Mouse (Mus musculus) kidney, adult 9 months (tissue): ENCODE results near the gene Rgs6.

Experiments used
- DNase-seq: peaks from one replicate; pipeline ENCODE4 v3.0.0; 2022

Rgs6 gene

DNA sequence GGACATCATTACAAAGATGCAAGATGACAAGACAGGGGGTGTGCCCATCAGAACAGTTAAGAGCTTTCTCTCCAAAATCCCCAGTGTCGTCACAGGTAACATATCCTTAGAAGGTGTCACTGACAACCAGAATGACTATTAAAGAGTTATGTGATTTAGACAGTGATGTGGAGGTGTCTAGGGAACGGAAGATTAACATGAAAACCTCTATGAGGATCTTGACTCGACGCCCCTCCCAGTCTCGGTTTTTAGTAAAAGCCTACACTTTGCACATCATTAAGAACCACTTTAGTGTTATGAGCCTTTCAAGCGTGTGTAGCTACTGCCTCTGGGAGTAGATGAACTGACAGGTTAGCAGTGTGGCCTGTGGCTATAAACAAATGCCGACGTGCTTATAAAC, 397.2 kb downstream of the Rgs6 start:
- DNase-seq, result no peak

DNA sequence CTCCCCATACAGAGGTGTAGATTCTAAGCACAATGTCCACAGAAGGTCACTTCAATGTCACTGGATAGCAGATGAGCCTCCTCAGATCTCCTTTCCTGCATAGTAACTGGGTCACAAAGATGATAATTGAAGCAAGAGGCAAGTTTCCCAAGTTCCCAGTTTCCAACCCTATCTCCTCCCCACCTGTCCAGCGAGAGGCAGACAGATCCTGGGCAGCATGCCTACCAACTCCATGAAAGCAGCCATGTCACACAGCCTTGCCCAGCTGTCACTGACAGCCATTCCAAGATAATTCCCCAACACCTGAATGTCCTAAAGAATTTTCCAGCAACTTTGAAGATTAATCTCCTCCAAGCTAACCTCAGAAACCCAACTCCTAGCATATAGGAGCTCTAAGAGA, 399.6 kb downstream of the Rgs6 start:
- DNase-seq, result no peak

DNA sequence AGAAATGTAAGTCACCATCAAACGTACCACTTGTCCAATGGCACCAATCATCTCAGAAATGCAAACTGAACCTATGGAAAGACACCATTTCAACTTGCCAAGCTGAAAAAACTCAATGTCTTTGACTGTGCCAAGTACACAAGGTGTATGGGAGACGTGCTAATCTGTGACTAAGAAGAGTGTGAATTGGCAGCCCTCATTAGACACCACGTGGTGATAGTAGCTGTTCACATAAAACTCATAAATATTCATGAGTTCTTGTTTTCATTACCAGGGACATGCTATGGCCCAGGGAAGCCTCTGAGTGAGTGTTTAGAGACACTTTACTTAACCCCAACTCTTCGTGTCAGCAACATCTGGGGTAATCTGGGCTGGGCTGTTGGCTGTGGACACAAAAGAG, 405.8 kb downstream of the Rgs6 start:
- no peak for DNase-seq

DNA sequence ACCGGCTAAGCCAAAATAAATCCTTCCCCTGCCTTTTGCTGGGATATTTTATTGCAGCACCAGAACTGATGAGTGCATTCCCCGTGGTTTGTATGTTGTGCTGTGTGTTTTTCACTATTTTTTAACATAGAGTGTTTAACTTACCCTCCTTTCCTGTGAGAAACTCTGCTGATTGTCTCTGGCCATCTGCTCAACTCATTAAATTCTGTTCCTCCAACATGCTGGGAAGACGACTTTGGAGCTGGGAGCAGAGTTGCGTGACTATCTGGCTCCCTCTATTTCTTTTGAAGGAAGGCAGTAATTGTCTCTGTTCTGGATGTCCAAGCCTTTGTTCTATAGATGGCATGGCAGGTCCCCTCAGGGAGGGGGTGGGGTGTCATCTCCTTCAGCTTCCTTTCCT, 408.7 kb downstream of the Rgs6 start:
- no peak for DNase-seq

DNA sequence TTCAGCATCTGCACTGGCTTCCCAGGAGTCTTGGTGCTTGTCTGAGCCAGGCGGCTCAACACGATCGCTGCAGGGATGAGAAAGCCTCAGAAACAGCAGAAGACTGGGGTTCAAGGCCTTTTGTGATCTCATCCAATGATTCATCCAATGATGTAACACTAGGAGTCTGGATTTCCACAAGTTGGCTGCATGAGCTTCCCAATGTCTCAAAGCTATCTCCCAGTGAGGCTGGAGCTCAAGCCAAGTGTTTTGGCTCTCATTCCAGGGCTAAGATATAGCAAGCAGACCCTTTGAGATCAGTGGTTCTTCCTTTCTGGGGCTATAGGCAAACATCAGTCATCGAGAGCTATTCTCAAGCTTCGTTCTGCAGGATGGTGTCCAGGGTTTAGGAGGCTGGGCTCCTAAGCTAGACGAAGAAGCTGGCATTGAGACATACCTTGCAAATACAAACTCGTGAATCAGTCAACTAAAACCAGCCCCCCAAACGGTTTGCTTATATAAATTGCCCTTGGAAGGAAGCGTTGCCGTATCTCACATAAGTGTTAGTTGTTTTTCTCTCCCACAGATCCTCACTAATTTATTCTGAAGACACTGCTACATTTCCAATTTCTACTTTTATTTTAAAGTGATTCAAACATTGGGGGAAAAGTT, 410.7 kb downstream of the Rgs6 start:
- DNase-seq, result no peak

DNA sequence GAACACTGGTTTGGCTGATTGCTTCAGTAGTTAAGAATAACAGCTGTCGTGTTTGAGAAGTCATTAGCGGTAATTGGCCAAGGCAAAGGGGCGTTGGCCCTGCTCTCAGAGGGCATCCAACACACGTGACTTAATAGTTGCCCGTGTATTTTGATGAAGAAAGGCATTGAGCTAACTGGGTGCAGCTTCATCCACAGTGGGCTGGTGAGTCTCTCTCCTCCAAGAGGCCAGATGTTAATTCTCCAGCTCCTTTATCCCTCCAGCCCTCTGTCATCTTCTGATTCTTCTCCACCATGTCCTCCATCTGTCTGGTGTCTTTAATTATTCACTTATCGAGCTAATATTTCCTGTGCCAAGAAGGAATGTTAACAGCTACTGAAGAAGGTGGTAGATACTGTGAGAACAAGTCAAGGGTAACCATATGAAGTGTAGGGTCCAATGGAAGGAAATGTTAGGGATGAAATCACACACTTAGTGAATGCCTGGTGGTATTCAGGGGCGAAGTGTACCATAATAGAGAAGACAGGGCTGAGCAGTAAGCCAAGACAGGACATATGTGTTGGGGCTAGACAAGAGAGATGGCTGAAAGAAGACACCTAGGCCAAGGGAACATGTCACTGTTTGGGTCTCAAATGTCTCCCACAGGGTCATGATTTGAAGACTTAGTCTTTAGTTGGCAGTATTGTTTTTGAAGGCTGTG, 411.4 kb downstream of the Rgs6 start:
- DNase-seq, result no peak

DNA sequence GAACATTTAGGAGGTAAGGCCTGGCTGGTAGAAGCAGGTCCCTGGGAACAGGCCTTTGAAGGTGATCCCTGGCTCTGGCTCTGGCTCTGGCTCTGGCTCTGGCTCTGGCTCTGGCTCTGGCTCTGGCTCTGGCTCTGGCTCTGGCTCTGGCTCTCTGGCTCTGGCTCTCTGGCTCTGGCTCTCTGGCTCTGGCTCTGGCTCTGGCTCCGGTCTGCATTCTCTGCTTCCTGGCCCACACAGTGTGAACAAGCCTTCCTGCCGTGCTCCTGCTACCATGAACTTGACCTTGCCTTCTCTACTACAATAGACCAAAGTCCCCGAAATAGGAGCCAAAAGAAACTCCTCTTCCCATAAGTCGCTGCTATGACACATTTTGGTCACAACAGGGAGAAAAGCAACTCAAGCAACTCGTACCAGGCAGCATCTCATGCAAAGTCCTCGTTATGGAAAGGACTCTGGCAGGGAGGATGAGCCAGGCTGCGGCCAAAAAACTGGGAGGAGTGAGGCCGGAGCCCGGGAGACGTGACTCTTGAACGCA, 412.0 kb downstream of the Rgs6 start:
- no peak for DNase-seq

DNA sequence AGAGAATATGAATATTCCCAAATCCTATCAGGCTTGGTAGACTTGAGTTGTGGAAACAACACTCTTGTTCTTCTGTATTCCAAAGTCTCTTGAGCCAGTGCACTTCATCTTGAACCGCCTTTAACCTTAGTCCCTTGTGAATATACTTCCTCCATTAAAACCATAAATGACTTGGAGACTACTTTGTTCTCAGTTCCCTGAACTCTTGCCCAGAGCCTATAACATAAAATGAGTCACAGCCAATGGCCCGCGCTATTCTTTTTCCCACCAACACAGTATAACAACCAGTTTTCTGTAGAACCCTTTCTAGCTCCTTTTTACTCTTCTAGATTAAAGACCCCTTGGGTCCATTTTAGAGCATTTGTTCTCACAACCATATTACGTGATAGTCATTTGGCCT, 412.9 kb downstream of the Rgs6 start:
- no peak for DNase-seq

DNA sequence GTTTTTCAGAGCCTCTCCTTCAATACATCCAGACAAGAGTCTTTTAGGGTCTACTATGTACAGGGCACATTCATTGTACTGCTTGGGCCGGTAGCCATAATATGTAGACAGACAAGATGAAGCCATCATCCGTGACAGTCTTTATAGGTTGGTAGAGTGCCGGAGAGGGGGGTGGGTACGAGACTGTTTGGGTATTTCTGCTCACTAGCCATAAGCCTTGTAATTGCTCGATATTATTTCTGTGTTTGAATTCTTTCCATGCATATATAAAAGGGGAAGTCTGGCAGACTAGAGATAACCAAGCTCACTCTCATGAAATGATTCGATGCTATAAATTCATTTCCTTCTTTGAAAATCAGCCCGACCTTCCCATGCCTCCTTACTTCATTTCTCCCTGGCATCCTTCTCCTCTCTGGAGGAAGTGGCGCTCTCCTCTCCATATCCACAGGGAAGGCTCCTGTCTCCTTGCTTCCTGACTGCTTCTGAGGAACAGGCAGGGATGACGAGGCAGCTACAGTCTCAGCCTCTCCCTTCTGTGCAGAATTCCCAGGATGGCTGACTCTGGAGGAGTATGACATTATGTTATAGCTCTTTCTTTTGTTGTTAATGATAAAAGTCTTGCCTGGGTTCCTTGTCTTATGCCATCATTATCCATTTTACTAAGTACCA, 416.1 kb downstream of the Rgs6 start:
- DNase-seq, result no peak

DNA sequence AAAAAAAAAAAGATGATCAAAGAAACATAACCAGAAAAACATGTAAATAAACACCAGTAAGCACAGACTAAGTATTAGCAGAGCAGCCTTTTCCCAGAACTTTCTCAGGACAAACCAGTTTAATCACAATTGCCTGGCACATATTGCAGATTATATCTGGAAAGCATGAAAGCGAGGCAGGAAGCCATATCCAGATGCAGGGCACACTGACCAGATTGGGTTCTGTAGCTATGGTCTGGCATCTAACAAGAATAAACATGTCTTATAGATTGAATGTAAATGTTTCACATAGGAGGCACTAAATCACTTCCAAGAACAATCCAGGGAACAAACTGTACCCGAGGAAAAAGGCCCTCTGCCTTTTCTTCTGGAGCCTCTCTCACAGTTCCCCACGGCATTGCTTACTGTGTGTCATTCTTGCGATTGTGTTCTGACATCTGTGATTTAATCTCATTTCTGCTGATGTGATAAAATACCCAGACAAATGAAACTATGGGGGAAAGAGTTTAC, 423.0 kb downstream of the Rgs6 start:
- no peak for DNase-seq

DNA sequence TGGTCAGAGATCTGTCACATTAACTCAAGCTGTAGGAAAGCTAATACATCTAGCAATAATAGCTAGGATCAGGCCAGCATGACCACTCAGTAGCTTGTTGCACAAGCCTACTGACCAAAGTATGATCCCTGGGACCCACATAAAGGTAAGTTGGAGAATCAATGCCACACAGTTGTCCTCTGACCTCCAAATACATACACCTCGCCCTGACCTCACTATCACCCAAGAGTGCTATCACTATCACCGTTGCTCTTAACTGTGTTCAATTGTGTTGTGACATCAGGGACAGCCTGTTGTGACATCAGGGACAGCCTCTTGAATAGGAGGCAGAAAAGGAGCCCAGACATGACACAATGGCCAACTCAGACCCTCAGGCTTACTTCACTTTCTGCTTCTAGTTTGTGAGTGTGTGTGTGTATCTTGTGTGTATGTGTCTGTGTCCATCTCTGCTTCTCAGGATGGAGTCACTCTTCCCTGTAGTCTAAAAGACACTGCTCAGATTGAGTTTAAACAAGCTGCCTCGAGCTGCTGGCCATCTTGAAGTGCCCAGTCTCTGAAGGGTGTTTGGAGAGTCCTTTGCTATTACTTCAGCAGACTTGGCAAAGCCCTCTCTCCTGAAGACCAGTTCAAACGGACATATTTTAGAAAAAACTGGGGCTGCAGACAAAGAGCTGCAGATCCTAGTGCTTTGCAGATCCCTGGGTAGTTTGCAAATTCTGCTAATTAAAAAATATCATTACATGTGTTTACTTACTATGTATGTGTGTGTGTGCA, 426.0 kb downstream of the Rgs6 start:
- DNase-seq, result no peak

DNA sequence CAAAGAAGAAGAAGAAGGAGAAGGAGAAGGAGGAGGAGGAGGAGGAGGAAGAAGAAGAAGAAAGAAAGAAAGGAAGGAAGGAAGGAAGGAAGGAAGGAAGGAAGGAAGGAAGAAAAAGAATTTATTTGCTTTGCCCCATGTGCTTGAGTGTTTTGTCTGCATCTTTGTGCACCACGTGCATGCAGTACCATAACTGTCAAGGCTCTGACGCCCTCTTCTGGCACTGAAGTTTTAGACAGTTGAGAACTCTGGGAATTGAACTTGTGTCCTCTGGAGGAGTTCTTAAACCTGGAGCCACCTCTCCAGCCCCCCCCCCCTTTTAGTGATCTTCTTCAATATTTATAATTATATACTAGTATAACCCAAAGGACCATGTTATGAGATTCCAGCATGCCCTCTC, 426.8 kb downstream of the Rgs6 start:
- DNase-seq, result no peak

DNA sequence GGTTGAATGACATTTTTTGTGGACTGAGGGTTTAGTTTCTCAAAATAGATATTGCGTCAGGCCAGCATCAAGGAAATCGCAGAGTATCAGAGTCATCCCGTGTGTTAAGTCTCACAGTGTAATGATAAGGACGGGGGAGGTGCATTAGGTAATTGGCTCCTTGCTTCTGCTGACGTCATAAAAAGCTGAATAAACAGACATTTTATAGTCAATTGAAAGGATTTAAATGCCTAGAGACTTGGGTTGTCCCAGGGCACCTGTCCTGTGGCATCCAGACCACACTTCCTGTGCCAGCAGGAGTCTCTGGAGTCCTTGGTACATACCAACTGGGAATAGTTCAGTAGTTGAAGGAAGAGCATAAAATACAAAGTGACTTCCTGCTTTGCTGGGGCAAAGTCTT, 427.3 kb downstream of the Rgs6 start:
- DNase-seq, result no peak

DNA sequence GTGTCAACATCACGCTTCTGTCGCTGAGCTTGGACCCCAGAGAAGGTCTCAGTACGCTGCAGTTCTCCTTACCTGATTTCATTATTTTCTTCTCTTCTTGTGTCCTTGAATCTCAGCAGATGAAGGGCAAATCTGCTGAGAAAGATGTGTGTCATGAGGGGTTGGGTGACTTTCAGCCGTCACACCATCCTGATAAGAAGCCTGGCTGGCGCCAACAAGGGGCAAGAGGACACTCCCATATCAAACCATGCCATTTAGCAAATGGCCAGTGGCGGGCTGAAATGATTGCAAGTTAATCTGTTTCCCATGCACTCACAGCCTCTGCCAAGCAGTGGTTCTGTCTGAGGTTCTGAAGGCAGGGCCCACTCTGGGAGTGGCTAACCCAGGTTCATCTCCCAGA, 428.4 kb downstream of the Rgs6 start:
- DNase-seq, result no peak

DNA sequence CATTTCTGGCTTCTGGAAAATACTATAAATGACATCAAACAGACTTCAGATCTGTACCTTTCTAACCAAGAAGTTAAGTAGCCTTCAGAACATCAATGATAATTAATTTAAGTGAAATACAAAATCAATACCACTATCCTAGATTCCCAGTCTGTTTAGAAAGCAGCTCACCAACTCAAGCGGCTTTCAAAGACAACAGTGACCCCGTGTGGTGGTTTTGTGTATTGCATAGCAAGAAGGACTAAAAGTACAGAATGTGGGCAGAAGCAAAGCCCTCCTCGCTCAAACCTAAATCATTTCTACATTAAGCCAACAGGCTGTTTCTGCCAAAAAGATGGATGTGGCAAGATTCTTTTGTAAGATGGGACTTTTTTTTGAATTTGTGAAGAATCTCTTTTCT, 429.9 kb downstream of the Rgs6 start:
- peak; percentile 82 for DNase-seq

DNA sequence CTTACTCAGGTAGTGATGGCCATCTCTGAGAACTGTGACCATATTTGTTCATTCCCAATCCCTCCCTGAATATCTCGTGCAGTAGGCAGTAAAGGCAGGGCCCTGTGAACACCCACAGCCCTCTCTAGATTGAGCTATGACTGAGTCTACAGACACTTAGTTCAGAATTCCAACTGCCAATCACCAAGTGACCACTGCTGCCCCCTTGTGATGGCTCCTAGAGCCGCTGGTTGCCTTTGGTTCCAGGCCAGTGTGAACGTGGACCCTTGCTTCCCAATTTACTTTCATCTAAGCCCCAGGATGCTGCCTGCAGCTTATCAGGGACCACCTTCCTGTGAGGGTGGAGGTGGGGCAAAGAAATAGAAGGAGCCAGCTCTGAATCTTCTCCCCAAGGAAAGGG, 438.9 kb downstream of the Rgs6 start:
- DNase-seq, result no peak

DNA sequence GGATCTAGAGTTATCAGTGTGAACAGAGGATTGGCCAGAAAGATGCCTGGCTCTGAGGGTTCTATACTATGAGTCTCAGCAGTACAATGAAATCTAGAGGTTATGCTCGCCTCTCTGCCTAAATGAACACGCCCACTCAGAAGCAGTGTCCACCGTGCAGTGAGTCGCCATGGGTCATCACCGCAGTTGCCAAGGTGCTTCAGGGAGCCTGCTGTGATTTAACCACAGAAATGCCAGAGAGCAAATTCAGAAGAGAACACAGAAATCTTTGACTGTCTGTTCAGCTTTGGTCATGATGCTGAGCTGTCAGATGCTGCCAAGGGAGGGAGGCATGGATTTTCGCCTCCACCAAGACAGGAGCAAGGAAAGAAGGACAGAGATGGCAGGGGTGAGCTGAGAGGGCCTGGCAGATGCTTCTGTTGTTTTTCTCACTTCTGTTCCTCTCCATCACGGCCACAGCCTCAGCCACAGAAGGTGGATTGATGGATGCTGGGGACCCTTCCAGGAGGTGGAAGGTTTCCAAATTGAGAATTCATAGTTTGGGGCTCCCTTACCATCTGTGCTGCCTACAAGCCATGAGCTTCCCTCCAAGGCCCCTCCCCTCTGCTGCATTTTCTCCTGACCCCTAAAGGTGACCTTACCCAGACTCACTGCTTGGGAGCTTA, 445.2 kb downstream of the Rgs6 start:
- DNase-seq, result no peak

DNA sequence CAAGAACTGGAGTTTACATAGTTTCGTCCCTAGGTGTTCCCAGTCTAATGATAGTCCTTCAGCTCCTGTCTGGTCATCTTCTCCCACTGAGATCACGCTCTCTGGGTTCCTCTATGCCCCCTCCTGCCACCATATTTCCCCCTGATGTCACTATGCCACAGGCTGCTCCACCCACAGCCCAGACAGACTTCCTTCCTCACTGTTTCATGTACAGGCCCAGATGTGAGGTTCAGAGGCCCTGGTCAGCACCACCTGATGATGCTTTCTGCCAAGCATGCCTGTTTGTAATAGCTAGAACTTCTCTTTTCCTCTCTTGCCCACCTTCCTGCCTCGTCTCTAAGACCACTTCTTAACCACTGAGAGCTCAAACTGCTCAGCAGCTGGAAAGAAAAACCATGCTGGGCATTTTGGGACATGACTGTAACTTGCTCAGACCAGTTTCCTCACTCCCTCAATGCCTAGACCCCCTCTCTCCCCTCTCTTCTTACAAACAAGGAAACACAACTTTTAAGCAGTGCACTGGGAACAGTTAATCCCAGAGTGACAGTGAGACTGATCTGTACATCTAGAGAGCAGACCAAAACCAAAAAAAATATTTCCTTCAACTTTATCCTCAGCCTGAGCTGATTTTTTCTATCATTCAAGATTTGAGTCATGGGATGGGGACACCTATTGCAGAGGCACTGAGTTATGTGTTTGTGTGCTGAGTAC, 446.9 kb downstream of the Rgs6 start:
- no peak for DNase-seq

DNA sequence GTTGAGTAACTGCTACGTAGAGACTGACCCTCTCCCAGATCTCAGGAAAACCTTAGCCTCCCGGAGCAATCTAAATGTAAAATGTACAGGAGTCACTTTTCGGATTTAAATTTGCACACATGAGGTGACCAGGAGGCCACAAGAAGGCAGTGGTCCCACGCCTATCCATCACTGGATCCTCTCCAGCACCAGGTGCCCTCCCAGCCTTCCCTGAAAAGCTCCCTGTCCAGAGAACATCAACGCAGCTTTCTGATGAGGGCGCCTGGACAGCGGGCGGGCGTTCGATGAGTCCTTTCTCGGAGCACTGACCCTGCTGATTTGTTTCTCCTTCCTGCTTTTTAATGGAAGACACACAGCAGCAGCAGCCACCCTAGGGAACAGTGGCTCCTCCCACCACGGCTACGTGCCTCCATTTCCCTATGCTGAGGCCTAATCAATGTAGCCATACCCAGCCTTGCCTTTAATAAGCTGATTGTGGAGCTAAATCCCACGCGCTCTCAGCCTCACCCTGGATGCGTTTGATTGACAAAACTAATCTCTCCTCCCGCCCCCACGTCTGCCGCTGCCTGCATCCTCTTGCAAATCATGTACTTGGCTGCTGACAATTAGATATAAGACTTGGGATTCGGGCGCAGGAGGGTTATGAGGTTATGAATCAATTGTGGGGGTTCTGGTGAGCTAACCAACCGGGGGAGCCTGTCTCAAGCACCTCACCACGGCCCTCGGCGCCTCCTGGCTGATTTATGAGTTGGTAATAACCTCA, 449.9 kb downstream of the Rgs6 start:
- DNase-seq, result no peak

DNA sequence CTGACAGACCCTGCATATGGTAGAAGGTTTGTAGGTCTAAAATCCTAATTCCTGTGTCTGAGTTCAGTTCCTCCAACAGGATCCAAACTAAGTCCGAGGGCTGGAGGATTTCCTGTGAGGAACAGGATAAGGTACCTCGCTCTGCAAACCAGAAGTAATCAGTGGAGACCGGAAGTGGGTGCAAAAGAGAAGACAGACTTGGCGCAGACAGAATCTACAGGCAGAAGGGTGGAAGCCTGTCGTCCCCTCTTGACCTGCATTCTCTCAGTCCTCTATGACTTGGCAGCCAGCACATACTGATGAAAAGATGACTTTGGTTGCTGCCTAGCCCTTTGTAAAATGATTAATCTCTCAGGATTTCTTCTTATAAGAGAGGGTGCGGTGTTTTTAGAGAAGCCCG, 450.7 kb downstream of the Rgs6 start:
- peak; percentile 8 for DNase-seq

DNA sequence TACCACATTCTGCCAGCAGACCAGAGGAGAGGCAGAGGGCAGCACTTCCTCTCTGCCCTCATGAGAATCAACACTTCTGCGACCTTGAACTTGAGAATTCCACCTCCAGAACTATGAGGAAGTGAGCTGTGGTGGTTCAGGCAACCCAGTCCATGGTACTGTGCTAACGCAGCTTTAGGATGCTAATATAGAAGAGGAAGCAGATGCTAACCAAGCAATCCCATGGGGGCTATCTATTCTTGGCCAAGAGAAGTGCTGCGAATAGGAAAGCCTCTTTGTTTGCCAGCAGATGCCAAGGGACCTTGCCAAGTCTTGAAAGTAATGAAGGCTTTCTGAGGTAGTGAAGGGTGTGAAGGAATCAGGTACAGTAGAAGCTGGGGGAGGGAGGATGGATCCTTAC, 451.8 kb downstream of the Rgs6 start:
- DNase-seq, result no peak
